Mouse (Mus musculus) heart, adult 2 months (tissue): ENCODE measurements around the gene Crtc3. TPM values are rescaled to one million over a fixed set of nuclear protein-coding genes. Genes with fewer than 3 reads are reported as not detected.

ENCODE experiments used
- DNase-seq, 2 experiments: peaks; one replicate each; pipeline ENCODE4 v3.0.0; 2021
- H3K27ac ChIP-seq: fragments of 200-600 bp; 2 replicates; pipeline ENCODE4 v1.8.1; 2022
- H3K27me3 ChIP-seq: fragments of 200-500 bp; 2 replicates; pipeline ENCODE4 v1.6.1; 2012; ENCODE audit warnings: mild to moderate bottlenecking, low read length, inconsistent platforms, mixed read lengths; ENCODE audit not compliant: control insufficient read depth, insufficient read depth
- H3K36me3 ChIP-seq: fragments of 200-500 bp; 2 replicates; pipeline ENCODE4 v1.6.1; 2012; ENCODE audit warnings: low read length, inconsistent platforms; ENCODE audit not compliant: control insufficient read depth, insufficient read depth
- H3K4me1 ChIP-seq: fragments of 200-500 bp; 2 replicates; pipeline ENCODE4 v1.6.1; 2011; ENCODE audit warnings: low read length; ENCODE audit not compliant: control insufficient read depth, insufficient read depth
- H3K4me3 ChIP-seq: fragments of 200-600 bp; 2 replicates; pipeline ENCODE4 v1.8.1; 2022
- H3K79me2 ChIP-seq: fragments of 200-500 bp; replicated peaks from 2 replicates; pipeline ENCODE4 v1.6.1; 2012; ENCODE audit warnings: mild to moderate bottlenecking, inconsistent platforms, low read length, moderate library complexity, mixed read lengths; ENCODE audit not compliant: control insufficient read depth, insufficient read depth
- H3K9ac ChIP-seq: fragments of 200-500 bp; 2 replicates; pipeline ENCODE4 v1.6.1; 2012; ENCODE audit warnings: low read depth, mild to moderate bottlenecking, control low read depth, inconsistent platforms, low read length, mixed read lengths
- CTCF ChIP-seq: fragments of 200-600 bp; IDR thresholded peaks from 2 replicates; pipeline ENCODE4 v1.8.1; 2022; ENCODE audit warnings: antibody characterized with exemption, mild to moderate bottlenecking, moderate library complexity
- EP300 ChIP-seq: fragments of 200-500 bp; IDR thresholded peaks from 2 replicates; pipeline ENCODE4 v1.6.1; 2011; ENCODE audit warnings: low read depth, low read length, control low read depth; ENCODE audit not compliant: insufficient read depth
- POLR2A ChIP-seq: fragments of 200-500 bp; IDR thresholded peaks from 2 replicates; pipeline ENCODE4 v1.6.1; 2011; ENCODE audit warnings: mild to moderate bottlenecking, low read depth, low read length, control low read depth; ENCODE audit not compliant: insufficient read depth
- WGBS: fragments of 180-500 bp; shearing (Covaris S2); methylation state at CpG from one replicate; pipeline ENCODE4 v1.1.7; 2018; 5-methylcytosine and 5-hydroxymethylcytosine counted together
- intact Hi-C: fragments of 180-260 bp; cut with DNase I; formaldehyde crosslinking; loops from one replicate; pipeline ENCODE4 v1.15.1; 2025
- polyA plus RNA-seq: library from polyadenylated mRNA; depleted of rRNA; stranded (reverse); fragments of >200 nt; gene quantifications from 2 replicates; pipeline ENCODE4 v1.2.3, GENCODE M21; 2012
- total RNA-seq, 2 experiments: library from RNA; stranded (reverse); gene quantifications; 2 replicates each; pipeline ENCODE4 v1.2.3; 2021

Crtc3 gene
- total and polyA plus RNA-seq, 3 experiments: 11.0 to 14.3 (median 12.9) TPM

DNA sequence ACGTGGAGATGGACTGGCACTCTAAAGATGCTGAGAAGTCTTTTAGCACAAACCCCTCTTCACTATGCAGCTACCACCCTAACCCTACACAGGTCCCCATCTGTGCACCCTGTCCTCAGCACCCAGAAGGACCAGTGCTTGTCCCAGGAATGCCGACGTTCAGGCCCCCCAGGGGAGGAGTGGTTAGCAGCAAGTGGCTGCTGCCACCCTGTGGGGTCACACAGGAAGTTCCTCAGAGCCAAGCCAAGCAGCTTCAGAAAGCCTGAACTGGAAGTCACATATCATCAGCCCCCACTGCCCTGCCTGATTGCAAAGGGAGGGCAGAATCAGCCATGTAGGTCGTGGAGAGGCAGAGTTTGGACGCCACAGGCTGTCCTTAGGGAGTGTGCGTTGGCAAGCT lies 108.3 kb downstream of the Crtc3 start:
- Histone ChIP-seq H3K27me3 (no peaks in the 10 kb centered on the region), H3K9ac (no peak overlapping the region), H3K79me2 (no peaks in the 10 kb centered on the region), H3K36me3 (no peaks in the 10 kb centered on the region), H3K4me1 (peaks cover 4% of the 10 kb centered on the region), H3K27ac (no peak overlapping the region), H3K4me3 (no peak overlapping the region)
- 19% methylated on average over 6 of the region's 6 CpGs for WGBS
- no peak for TF ChIP-seq POLR2A
- peak; percentile 87 for TF ChIP-seq EP300
- peak; percentile 84 for TF ChIP-seq CTCF
- peak; percentile 44 to 62 for DNase-seq
- intact Hi-C loops: loop anchor here (5.0 kb wide), 1 partner anchor 43 kb away; the partner anchor contains the start of gene Blm

- Histone ChIP-seq H3K27ac (no peak overlapping the region), H3K9ac (no peak overlapping the region), H3K27me3 (no peaks in the 10 kb centered on the region), H3K4me1 (peaks cover 3% of the 10 kb centered on the region), H3K79me2 (no peaks in the 10 kb centered on the region), H3K4me3 (no peak overlapping the region), H3K36me3 (no peaks in the 10 kb centered on the region)
- TF ChIP-seq EP300: no peak
- no peak for TF ChIP-seq CTCF
- no peak for TF ChIP-seq POLR2A
- intact Hi-C loops: no loop called here
- WGBS: 61% methylated on average over 14 of the region's 14 CpGs
- no peak for DNase-seq
Measured at GRCm38 (mm10) chr7:80577417-80577980, 111.2 kb downstream of the Crtc3 start.

GRCm38 (mm10) chr7:80576626-80577025 lies 112.1 kb downstream of the Crtc3 start:
- TF ChIP-seq CTCF (no peak), POLR2A (no peak), EP300 (no peak)
- no peak overlapping the region for H3K4me3 ChIP-seq
- no peaks in the 10 kb centered on the region for H3K36me3 ChIP-seq
- no peaks in the 10 kb centered on the region for H3K27me3 ChIP-seq
- H3K79me2 ChIP-seq: no peaks in the 10 kb centered on the region
- intact Hi-C loops: no loop called here
- no peak overlapping the region for H3K9ac ChIP-seq
- peaks cover 1% of the 10 kb centered on the region; the same call in 1 of the 2 replicates for H3K4me1 ChIP-seq
- whole genome bisulfite sequencing: 81% methylated on average over 3 of the region's 3 CpGs
- no peak overlapping the region for H3K27ac ChIP-seq
- no peak for DNase-seq

DNA sequence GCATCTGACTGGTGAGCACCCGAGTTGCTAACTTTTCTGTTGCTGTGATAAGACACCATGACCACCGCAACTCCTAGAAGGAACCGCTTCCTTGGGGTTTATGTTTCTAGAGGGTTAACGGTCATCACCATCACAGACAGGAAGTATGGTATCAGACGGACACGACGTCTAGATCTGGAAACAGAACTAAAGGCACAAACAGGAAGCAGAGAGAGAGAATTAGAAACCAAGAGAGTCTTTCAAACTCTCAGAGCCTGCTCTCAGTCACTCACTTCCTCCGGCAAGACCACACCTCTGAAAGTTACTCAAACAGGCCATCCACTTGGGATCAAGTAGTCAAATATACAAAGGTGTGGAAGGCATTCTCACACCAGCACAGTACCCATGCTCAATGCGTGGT lies 112.9 kb downstream of the Crtc3 start:
- Histone ChIP-seq H3K27me3 (no peaks in the 10 kb centered on the region), H3K27ac (no peak overlapping the region), H3K4me3 (no peak overlapping the region), H3K79me2 (no peaks in the 10 kb centered on the region), H3K36me3 (no peaks in the 10 kb centered on the region), H3K4me1 (peaks cover 1% of the 10 kb centered on the region; the same call in 1 of the 2 replicates), H3K9ac (no peak overlapping the region)
- WGBS: 53% methylated on average over 9 of the region's 9 CpGs
- DNase-seq: no peak
- intact Hi-C loops: no loop called here
- TF ChIP-seq EP300: no peak
- no peak for TF ChIP-seq CTCF
- no peak for TF ChIP-seq POLR2A

DNA sequence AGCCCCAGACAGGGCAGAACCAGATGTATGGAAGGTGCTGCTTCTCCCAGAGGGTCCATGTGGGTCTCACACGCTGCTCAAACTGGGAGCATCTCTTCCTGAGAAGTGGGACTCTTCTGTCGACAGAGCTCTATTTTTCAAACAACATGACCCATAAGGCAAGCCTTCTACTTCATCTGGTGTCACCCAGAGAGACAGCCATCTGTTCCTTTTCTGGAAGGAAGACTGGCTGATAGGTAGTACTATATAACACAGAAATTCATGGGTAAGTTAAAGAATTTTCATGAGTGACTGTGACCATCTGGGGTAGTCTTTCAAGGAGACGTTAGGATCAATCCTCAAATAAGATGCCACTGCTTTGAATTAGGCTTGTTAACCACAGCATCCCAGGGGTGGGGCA lies 115.6 kb downstream of the Crtc3 start:
- 68% methylated on average over 3 of the region's 3 CpGs for WGBS
- intact Hi-C loops: loop anchor here (5.0 kb wide), 1 partner anchor 101 kb away; no protein-coding TSS in a partner anchor
- TF ChIP-seq EP300 (no peak), POLR2A (no peak), CTCF (no peak)

DNA sequence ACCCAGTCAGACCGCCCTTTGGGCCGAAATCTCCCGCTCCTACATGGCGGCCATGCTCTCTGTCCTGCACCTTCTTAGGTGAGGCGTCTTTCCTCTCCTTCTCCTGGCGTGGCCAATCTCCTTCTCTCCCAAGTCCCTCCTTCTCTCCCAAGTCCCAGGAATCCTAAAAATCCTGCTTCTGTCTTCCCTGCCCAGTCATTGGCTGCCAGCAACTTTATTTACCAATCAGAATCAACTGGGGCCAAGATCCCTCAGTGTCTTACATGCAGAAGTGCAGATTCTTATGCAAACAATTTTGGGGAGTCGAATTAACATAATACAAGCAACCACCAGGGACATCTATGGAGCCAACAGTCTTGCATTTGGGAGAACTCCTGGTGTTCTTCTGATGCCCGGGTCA lies 120.7 kb downstream of the Crtc3 start:
- no peaks in the 10 kb centered on the region for H3K4me1 ChIP-seq
- H3K4me3 ChIP-seq: no peak overlapping the region
- H3K27me3 ChIP-seq: no peaks in the 10 kb centered on the region
- no peaks in the 10 kb centered on the region for H3K36me3 ChIP-seq
- DNase-seq: no peak
- WGBS: 87% methylated on average over 8 of the region's 8 CpGs
- no peak overlapping the region for H3K9ac ChIP-seq
- H3K79me2 ChIP-seq: no peaks in the 10 kb centered on the region
- intact Hi-C loops: no loop called here
- no peak overlapping the region for H3K27ac ChIP-seq
- TF ChIP-seq POLR2A (no peak), EP300 (no peak), CTCF (no peak)

More for the DNA sequence above, 115.6 kb downstream of the Crtc3 start:
- DNase-seq: no peak
- Histone ChIP-seq H3K79me2 (no peaks in the 10 kb centered on the region), H3K27me3 (no peaks in the 10 kb centered on the region), H3K4me3 (no peak overlapping the region), H3K36me3 (no peaks in the 10 kb centered on the region), H3K4me1 (no peaks in the 10 kb centered on the region), H3K9ac (no peak overlapping the region), H3K27ac (no peak overlapping the region)

GRCm38 (mm10) chr7:80561931-80562330 lies 126.7 kb downstream of the Crtc3 start:
- H3K4me3 ChIP-seq: no peak overlapping the region
- H3K27ac ChIP-seq: no peak overlapping the region
- intact Hi-C loops: no loop called here
- DNase-seq: no peak
- WGBS: 70% methylated on average over 5 of the region's 5 CpGs
- no peak overlapping the region for H3K9ac ChIP-seq
- no peaks in the 10 kb centered on the region for H3K4me1 ChIP-seq
- no peaks in the 10 kb centered on the region for H3K36me3 ChIP-seq
- H3K27me3 ChIP-seq: no peaks in the 10 kb centered on the region
- no peaks in the 10 kb centered on the region for H3K79me2 ChIP-seq
- TF ChIP-seq EP300 (no peak), POLR2A (no peak), CTCF (no peak)
